Mouse (Mus musculus): ENCODE measurements around the gene Mlana. TPM values are rescaled to one million over a fixed set of nuclear protein-coding genes. Genes with fewer than 3 reads are reported as not detected.

Mlana gene
- polyA plus RNA-seq, 1 experiment from 2014 or later: 2.6 TPM

Other genes starting within 250 kb of the Mlana start
- 30.6 and 31.4 TPM in 2 replicates for gene Ric1, start 175.5 kb upstream of the Mlana start, polyA plus RNA-seq (2016; fragmentation: Nextera tagmentation; extraction: Ambion mirVana)
- gene Ermp1, start 49.4 kb upstream of the Mlana start, polyA plus RNA-seq (2016; fragmentation: Nextera tagmentation; extraction: Ambion mirVana): 23.5 and 23.9 TPM in 2 replicates
- 8.4 TPM in 2 replicates for gene 9930021J03Rik, start 108.2 kb downstream of the Mlana start, polyA plus RNA-seq (2016; fragmentation: Nextera tagmentation; extraction: Ambion mirVana)
- 26.7 and 27.0 TPM in 2 replicates for gene Ranbp6, start 115.2 kb downstream of the Mlana start, polyA plus RNA-seq (2016; fragmentation: Nextera tagmentation; extraction: Ambion mirVana)
- gene Il33, start 227.3 kb downstream of the Mlana start, polyA plus RNA-seq (2016; fragmentation: Nextera tagmentation; extraction: Ambion mirVana): 1.3 and 1.6 TPM in 2 replicates

Measured in embryonic facial prominence, embryonic 12.5 days (tissue).